Mouse (Mus musculus) layer of hippocampus, adult 9-11 months (tissue): ENCODE measurements around the gene Olfr145.

Experiments used
- DNase-seq: peaks from one replicate; pipeline ENCODE4 v3.0.0; 2022

Gene Olfr145

DNA sequence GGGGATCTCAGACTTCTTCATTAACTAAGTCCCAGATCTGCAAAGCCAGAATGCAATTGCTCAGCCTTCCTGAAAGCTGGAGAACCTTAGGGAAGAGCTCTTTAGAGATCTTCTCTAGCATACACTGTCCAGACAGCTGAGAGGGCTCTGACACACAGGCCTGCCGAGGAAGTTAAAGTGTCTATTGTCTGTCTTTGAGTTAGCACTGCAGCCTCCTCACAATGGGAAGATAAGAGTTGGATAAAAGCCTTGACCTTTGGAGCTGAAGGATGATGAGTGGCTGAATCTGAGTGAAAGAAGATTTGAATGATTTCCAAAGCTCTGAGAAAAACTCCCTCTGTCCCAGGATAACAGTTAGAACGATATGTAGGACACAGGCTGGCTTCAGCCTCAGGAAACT lies at the start of gene Olfr145:
Olfr145 (plus strand) TSS at position 64 of the 400 bp plus-strand sequence.
- DNase-seq: no peak

DNA sequence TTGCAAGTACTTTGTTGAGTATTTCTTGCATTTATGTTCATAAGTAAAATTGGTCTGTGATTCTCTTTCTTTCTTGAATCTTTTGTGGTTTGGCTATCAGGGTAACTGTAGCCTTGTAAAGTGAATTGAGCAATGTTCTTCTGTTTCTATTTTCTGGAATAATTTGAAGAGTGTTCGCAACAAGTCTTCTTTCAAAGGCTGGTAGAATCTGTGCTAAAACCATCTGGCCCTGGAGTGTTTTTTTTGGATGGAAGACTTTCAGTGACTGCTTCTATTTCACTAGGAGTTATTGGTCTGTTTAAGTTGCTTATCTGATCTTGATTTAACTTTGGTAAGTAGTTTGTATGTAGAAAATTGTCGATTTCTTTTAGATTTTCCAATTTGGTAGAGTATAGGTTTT lies 47.3 kb upstream of the Olfr145 start:
- no peak for DNase-seq

DNA sequence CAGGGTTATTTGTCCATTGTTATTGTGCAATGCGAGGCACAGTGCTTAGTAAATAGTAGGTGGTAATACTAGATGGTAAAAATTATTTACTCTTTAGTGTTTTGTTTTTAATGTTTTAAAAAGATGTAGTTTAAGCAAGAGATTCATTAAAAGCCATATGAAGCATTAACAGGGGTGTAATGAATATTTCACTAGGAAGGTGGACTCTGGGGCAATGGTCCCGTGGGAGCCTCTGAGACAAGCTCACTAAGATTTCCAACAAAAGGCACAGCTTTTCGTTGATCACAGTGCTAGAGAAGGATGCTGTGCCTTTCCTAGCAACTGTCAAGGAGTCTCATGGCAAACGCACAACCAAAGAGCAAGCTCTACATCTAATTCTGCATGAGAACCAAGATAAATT lies 42.6 kb upstream of the Olfr145 start, which contains the start of gene Olfr877:
Olfr877 (plus strand) TSS at position 301 of the 400 bp plus-strand sequence.
- DNase-seq: no peak

DNA sequence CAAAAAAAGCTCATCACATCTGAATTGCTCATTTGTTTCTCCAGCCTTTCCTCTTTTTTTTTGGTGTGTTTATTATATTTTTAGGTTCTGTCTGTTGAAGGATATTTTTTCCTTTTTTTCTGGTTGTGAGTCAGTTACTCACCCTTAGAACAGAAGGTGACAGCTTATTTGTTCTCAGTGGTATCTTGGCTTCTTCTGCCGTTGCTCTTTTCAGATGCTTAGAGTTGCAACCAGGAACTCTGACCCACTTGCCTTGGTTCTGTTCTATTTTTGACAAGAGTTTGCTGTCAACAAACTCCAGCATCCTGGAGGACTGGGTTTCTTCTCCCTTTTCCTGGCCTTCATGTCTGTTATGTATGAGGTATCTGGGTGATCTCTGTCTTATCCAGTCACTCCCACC lies 33.2 kb upstream of the Olfr145 start:
- DNase-seq: no peak

DNA sequence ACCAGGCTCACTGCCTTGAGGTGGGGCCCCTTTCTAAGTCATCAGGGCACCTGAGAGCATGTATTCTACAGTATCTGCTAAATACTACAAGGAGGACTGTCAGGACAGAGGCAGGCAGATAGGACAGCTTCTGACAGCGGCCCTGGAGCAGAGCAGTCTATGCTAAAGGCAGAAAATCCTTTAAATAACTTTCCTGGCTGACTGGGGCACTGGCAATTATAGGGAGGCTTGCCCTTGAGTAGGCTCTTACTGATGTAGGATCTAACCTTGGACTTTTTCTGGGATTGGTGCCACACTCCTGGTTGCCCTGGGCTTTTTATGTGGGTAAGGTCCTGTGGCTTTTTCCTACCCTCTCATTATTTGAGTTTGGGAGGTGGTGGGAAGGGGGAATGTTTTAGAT lies 26.3 kb upstream of the Olfr145 start:
- DNase-seq: no peak

DNA sequence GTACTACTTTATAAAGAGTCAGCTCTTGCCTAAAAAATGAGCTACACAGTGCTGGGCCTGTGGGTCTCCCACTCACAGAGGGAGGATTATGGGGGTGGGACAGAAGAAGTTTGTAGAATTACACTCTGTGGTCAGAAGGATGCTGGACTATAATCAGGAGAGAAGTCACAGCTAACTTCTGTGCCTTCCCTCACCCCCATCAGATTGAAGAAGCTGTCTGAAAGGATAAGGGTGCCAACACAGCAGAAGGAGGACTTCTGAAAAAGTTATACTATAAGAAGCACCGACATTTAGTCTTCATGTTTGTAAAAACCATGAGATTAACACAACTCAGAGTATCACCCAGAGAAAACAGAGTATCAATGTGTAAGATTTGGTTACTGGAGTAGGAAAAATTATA lies 25.4 kb upstream of the Olfr145 start:
- DNase-seq: no peak

DNA sequence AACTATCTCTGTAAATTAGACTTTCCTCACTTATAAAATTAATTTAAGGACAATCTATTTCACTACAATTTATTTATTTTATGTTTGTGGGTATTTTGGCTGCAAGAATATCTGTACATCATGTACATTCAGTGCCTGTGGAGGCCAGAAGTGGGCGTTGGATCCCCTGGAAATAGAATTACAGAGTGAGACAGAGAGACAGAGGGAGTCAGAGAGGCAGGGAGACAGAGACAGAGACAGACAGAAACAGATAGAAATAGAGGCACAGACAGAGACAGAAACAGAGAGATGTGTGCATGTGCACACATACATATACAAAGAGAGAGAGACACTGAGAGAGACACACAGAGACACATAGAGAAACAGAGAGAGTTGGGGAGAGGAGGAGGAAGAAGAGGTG lies 25.0 kb upstream of the Olfr145 start:
- no peak for DNase-seq

DNA sequence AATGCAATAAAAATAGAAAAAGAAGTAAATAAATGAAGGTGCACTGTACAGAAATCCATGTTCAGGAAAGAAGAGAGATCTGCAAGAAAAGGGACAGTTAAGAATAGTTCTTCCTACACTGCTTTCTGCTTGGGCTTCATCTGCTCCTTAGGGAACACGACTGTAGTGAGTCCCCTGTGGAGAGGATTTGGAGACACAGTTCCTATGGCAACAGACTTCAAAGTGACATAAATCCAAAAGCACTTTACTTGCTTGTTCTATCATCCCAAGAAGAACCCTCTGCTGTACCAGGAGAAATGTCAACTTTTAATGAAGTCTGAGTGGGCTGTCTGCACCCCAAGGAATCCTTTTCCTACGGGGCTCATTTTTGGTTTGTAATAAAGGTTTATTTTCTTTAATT lies 5.6 kb upstream of the Olfr145 start:
- peak; percentile 42 for DNase-seq

DNA sequence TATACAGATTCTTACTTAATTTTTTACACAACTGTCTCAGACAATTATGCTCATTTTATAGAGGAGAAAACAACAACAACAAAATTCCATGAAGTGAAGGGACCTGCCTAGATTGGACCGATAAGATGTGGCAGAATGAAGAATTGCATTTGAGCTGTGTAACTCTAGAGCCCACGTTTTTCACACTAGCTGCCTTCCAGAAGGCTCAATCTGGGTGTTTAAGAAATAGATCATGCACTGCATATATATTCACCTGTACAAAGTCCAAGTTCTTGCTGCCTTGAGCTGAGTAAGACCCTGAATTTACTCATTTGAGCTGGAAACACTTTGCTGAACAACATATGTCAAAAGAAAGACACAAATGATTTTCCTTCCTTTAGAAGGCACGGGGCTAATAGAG lies 9.0 kb downstream of the Olfr145 start:
- DNase-seq: peak; percentile 2

DNA sequence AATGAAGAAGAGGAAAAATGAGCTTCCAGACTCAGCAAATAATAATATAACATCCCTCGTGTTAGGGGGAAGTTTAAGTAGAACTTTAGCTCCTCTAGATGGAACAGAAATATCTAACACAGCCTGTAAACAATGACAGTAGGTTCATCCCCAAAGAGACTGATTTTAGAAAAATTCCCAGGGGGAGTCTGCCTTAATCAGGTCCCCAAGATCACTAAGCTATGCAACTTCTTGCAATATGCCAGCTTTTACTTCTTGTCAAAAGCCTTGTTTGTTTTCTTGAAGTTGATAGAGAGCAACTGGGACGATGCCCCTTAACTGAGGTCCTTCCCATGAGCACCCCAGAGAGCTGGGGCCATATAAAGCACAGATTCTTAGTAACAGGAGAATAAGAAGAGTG lies 21.0 kb downstream of the Olfr145 start, which contains the start of gene Olfr878:
Olfr878 (plus strand) TSS at position 301 of the 400 bp plus-strand sequence.
- no peak for DNase-seq

DNA sequence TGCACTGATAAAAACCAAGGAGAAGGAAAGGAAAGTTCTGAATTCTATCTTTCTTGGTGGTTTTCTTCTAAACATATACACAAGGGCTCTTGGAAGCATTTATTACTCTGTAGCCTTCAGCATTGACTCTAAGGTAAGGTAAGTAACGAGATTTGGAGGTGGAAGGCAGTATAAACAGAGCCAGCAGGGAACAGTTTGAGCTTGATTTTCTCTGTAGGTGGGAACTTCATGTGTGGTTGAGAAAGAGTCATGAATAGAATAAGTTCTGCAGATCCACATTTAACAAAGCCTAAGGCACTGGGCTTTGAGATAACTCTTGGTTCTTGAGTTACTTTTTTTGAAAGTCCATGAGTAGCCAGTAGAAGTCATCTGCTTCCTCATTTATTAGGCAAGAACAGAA lies 21.5 kb downstream of the Olfr145 start:
- DNase-seq: no peak

DNA sequence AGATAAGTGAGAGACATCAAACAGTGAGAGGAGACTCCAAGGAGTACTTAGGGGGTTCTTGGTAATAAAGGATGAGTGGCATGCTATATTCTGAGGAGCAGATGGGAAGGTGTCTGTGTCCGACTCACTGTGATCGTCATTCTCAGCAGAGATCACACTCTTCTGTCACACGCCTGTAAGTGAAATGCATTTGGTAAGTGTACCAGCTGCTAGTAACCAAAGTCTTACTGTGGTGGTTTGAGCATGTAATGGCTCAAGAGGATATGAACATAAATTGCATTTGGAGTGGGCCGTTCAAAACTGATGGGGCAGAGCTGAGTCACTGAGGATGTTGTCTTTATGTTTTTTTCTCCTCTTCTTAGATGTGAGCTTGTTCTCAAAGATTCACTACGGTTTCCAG lies 27.7 kb downstream of the Olfr145 start:
- DNase-seq: no peak

DNA sequence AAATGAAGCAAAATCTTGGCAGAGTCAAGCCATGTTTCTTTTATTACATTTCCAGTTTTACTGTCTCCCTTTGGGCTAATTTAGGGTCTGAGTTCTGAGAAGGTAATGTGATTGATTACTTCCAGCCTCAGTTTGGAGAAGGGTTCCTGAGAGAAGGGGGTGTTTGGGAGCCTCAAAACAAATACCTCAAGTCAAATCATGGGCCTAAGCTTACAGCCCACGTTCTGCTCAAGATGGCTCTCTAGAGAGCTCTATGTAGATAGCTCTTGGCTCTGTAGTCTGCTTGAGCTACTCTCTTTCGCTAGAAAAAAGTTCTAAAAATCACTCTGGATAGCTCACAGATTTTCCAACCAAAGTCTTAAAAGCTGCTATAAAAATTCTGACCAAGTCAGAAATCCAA lies 28.9 kb downstream of the Olfr145 start:
- no peak for DNase-seq

DNA sequence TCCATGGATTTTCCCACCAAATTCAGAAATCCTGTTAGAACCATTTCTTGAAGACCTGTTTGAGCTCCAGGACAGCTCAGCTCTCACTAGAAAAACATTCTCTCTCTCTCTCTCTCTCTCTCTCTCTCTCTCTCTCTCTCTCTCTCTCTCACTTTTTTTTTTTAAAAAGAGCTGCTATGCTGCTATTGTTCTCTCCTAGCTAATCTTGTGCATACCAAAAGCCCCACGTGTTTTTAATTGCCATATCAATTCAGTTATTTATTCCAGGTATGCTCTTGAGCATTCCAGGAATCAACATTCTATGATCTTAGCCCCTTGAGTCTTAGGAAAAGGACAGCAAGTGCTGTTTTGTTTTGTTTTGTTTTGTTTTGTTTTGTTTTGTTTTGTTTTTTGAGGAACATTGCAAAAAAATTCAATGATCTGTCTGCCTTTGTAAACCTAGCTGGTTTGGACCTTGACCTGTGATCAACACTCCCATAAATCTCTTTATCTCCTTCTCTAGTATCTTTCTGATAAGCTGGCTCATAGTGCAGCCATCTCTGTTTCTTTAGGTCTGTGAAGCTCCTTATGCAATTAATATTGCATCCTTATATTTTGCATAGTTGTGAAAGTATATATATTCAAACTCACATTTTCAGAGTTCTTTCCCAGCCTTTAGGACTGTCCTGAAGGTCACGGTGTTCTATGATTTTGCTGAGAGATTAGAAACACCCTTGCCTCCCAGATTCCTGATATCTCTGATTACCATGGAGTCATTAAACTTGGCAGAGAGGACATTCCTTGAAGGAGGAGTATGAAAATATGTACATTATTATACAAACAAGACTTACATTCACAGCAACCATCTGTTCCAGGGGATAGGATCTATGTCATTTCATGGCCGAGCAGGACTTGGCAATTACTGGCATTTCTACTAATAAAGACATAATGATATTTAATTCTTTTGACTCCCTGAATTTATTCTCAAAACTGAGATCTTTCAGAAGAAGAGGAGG lies 29.8 kb downstream of the Olfr145 start:
- DNase-seq: no peak

DNA sequence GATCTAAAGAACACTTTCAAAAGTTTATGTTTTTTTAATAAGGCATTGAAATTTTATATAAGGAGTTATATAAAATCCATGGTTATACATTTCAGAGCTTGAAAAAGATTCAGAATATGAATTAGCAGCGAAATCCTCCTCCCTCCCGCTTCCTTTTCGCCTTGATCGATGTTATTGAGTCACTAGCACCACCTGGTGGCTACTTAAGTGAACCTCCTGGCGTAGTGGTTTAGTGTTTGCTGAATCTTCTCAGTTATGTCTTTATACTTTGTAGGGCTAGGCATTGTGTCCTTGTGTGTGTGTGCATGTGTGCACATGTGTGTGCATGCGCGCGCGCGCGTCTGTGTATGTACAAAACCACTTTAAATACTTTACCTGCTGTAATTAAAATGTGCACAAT lies 36.0 kb downstream of the Olfr145 start:
- DNase-seq: peak; percentile 42

DNA sequence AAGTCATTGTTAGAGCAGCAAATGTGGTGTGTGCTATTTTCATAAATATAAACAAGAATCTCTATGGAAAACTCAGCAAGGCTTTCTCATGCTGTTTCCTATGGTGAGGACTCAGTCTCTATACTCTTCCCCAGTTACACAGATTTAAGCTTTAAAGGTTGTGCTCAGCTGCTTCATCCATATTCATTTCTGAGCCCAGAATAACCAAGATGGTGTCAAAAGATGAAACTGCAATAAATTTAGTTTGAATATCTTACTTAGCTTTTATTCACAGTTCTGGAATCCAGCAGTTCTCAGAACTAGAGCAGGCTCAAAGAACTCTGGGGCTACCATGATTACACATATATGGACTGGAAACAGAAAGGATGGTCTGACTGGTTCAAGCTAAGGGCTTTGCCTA lies 37.6 kb downstream of the Olfr145 start:
- no peak for DNase-seq

DNA sequence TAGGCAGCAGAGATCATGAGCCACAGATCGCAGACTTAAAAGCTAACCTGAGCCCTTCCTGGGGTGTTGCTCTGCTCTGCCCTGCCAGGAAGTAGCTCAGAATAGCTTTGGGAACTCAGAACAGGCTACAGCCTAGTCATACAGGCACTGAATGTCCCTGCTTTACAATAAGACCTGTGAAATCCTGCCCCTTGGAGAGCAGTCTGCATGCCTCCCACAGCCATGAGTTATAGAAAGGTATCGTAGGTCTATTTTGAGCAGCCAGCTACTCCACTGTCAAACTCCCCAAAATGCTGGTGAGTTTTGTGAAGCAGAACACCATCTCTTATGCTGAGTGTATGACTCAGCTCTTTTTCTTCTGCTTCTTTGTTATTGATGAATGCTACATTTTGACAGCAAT lies 44.6 kb downstream of the Olfr145 start:
- DNase-seq: no peak
